Mouse (Mus musculus): Measurements from ENCODE around the gene Tesc.

DNA sequence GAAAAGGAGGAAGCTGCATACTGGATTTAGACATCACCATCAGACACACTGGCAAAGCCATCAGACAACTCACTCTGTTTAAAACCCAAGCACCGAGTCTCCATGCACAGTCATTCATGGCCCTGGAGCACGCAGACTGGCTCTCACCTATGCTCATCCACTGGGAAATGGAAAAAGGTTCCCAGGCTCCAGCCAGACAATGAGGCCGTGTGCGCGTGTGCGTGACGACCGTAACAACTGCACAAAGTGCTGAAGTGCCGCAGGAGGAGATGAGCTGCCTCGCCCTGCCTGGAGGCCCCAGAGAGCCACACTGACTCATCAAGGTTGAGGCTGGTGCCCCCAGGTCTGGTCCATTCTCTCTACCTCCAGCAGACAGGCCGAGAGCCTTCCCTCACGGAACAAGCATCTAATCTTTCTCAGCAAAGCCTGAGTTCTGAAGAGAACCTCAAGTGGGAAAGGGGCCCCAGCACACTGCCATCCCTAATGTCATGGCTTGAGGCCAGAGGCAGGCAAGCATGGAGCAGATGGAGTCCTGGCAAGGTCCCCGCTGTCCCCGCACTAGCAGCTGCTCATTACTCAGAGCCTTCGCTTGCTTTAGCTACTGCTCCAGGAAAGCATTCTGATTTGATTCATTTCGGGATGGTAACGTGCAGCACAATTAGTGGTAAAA, 80.7 kb downstream of the Tesc start:
- TF ChIP-seq CTCF (IDR thresholded peaks at IDR 0.05; ENCODE audit: control insufficient read depth, insufficient read depth, low read length): no peak
- TF ChIP-seq POLR2A (IDR thresholded peaks at IDR 0.05; ENCODE audit: borderline replicate concordance, control insufficient read depth, low read depth, low read length): no peak

Data from bone marrow, adult 2 months (tissue).